Mouse (Mus musculus) heart, embryonic 14.5 days (tissue): ENCODE data around the gene Fam117a. TPM values are rescaled to one million over a fixed set of nuclear protein-coding genes. Genes with fewer than 3 reads are reported as not detected.

ENCODE experiments used
- ATAC-seq: fragments of 200-750 bp; cut with Nextera tagmentation; 2 replicates; pipeline ENCODE4 v1.8.0; 2017; ENCODE audit warnings: low read depth, moderate TSS enrichment; ENCODE audit not compliant: insufficient number of reproducible peaks, insufficient read depth, low FRiP score
- H3K27ac ChIP-seq, 2 experiments: fragments of 200-500 bp in 1 of 2; fragments of 300-500 bp in 1 of 2; sonication (generic) in 1 of 2; replicated peaks in 1 of 2; 2 replicates each; pipeline ENCODE4 v1.5.1; 2012 to 2014; ENCODE audit warnings: low read depth in 2 of 2, low read length in 2 of 2, control low read depth in 1 of 2, mild to moderate bottlenecking in 1 of 2, mixed read lengths in 1 of 2; ENCODE audit not compliant: control insufficient read depth in 1 of 2, insufficient read depth in 1 of 2
- H3K27me3 ChIP-seq: fragments of 300-500 bp; sonication (generic); 2 replicates; pipeline ENCODE4 v1.6.1; 2014; ENCODE audit warnings: mild to moderate bottlenecking, low read length, control low read depth; ENCODE audit not compliant: control insufficient read depth, insufficient read depth
- H3K36me3 ChIP-seq: fragments of 300-500 bp; sonication (generic); 2 replicates; pipeline ENCODE4 v1.6.1; 2014; ENCODE audit warnings: mild to moderate bottlenecking, control low read depth, low read length, mixed read lengths; ENCODE audit not compliant: control insufficient read depth, insufficient read depth
- H3K4me1 ChIP-seq, 2 experiments: fragments of 200-500 bp in 1 of 2; fragments of 300-500 bp in 1 of 2; sonication (generic) in 1 of 2; 2 replicates each; pipeline ENCODE4 v1.6.1; 2012 to 2014; ENCODE audit warnings: low read length in 2 of 2, control low read depth in 1 of 2, mixed read lengths in 1 of 2; ENCODE audit not compliant: control insufficient read depth in 2 of 2, insufficient read depth in 2 of 2
- H3K4me2 ChIP-seq: fragments of 300-500 bp; sonication (generic); 2 replicates; pipeline ENCODE4 v1.6.1; 2014; ENCODE audit warnings: mild to moderate bottlenecking, low read length
- H3K4me3 ChIP-seq, 2 experiments: fragments of 200-500 bp in 1 of 2; fragments of 300-500 bp in 1 of 2; sonication (generic) in 1 of 2; 2 replicates each; pipeline ENCODE4 v1.5.1; 2012 to 2014; ENCODE audit warnings: low read length in 2 of 2, mild to moderate bottlenecking in 2 of 2, control low read depth in 1 of 2, low read depth in 1 of 2, moderate library complexity in 1 of 2; ENCODE audit not compliant: control insufficient read depth in 1 of 2, insufficient read depth in 1 of 2
- H3K9ac ChIP-seq: fragments of 300-500 bp; sonication (generic); 2 replicates; pipeline ENCODE4 v1.6.1; 2014; ENCODE audit warnings: mild to moderate bottlenecking, low read length
- H3K9me3 ChIP-seq: fragments of 300-500 bp; sonication (generic); 2 replicates; pipeline ENCODE4 v1.6.1; 2016; ENCODE audit warnings: low read length, control low read depth; ENCODE audit not compliant: control insufficient read depth
- WGBS: fragments of 180-500 bp; shearing (Covaris S2); extraction: QIAGEN DNeasy Blood & Tissue Kit; methylation state at CpG from one replicate; pipeline ENCODE4 v1.1.7; 2014; 5-methylcytosine and 5-hydroxymethylcytosine counted together
- polyA plus RNA-seq: library from polyadenylated mRNA; unstranded; fragments of >200 nt; fragmentation: Nextera tagmentation; extraction: Ambion mirVana; gene quantifications from 2 replicates; pipeline ENCODE4 v1.2.1, GENCODE M21; 2014

The Fam117a gene
- polyA plus RNA-seq = 5.4 and 6.3 TPM in 2 replicates

- Histone ChIP-seq H3K4me2 (peak within 1 kb of the TSS; percentile 94), H3K9ac (peak within 1 kb of the TSS; percentile 83), H3K4me1 (peaks cover 0 to 13% of the 10 kb centered on the region in 2 experiments; a peak in 2 of 4 replicates), H3K36me3 (no peaks in the 10 kb centered on the region), H3K9me3 (no peaks in the 10 kb centered on the region), H3K4me3 (peak within 1 kb of the TSS; percentile 94), H3K27me3 (no peaks in the 10 kb centered on the region), H3K27ac (peak within 1 kb of the TSS in 1 of 2 experiments; percentile 48; a peak in 1 of 4 replicates)
- peak; percentile 94 for ATAC-seq
- under 1% methylated on average over 26 of the region's 27 CpGs for WGBS
Measured at GRCm38 (mm10) chr11:95336568-95337128, at the start of gene Fam117a. TSS of gene Fam117a (plus strand) at chr11:95337018.

- no peak overlapping the region for H3K4me2 ChIP-seq
- no peaks in the 10 kb centered on the region for H3K4me1 ChIP-seq
- no peaks in the 10 kb centered on the region for H3K9me3 ChIP-seq
- no peak overlapping the region for H3K9ac ChIP-seq
- no peaks in the 10 kb centered on the region for H3K27me3 ChIP-seq
- no peak for ATAC-seq
- H3K4me3 ChIP-seq = no peak overlapping the region
- peaks cover 84% of the 10 kb centered on the region for H3K36me3 ChIP-seq
- no peak overlapping the region for H3K27ac ChIP-seq
- 68% methylated on average over 4 of the region's 4 CpGs for WGBS
Measured at GRCm38 (mm10) chr11:95291998-95292397, 44.8 kb upstream of the Fam117a start.

- Histone ChIP-seq H3K27me3 (no peaks in the 10 kb centered on the region), H3K4me1 (no peaks in the 10 kb centered on the region), H3K27ac (no peak overlapping the region), H3K4me2 (no peak overlapping the region), H3K9me3 (no peaks in the 10 kb centered on the region), H3K4me3 (no peak overlapping the region), H3K36me3 (peaks cover 84% of the 10 kb centered on the region), H3K9ac (no peak overlapping the region)
- WGBS = 82% methylated on average over 8 of the region's 8 CpGs
- no peak for ATAC-seq
Measured at GRCm38 (mm10) chr11:95293017-95293624, 43.7 kb upstream of the Fam117a start.

GRCm38 (mm10) chr11:95295736-95296135 is 41.1 kb upstream of the Fam117a start:
- WGBS = 96% methylated on average over 12 of the region's 13 CpGs
- no peak overlapping the region for H3K27ac ChIP-seq
- no peaks in the 10 kb centered on the region for H3K9me3 ChIP-seq
- H3K4me2 ChIP-seq = no peak overlapping the region
- H3K4me1 ChIP-seq = no peaks in the 10 kb centered on the region
- H3K36me3 ChIP-seq = peaks cover 83% of the 10 kb centered on the region
- H3K4me3 ChIP-seq = no peak overlapping the region
- H3K9ac ChIP-seq = no peak overlapping the region
- no peak for ATAC-seq
- no peaks in the 10 kb centered on the region for H3K27me3 ChIP-seq

- Histone ChIP-seq H3K36me3 (peaks cover 83% of the 10 kb centered on the region), H3K4me3 (no peak overlapping the region), H3K9ac (no peak overlapping the region), H3K27me3 (no peaks in the 10 kb centered on the region), H3K9me3 (no peaks in the 10 kb centered on the region), H3K4me2 (no peak overlapping the region), H3K4me1 (no peaks in the 10 kb centered on the region), H3K27ac (no peak overlapping the region)
- ATAC-seq = no peak
- 16% methylated on average over 2 of the region's 2 CpGs for WGBS
Measured at GRCm38 (mm10) chr11:95298146-95298545, 38.7 kb upstream of the Fam117a start.

GRCm38 (mm10) chr11:95299886-95300285 is 36.9 kb upstream of the Fam117a start:
- Histone ChIP-seq H3K27ac (no peak overlapping the region), H3K9ac (no peak overlapping the region), H3K4me1 (peaks cover 0 to 4% of the 10 kb centered on the region in 2 experiments; a peak in 1 of 4 replicates), H3K9me3 (no peaks in the 10 kb centered on the region), H3K36me3 (peaks cover 78% of the 10 kb centered on the region), H3K4me2 (no peak overlapping the region), H3K4me3 (no peak overlapping the region), H3K27me3 (no peaks in the 10 kb centered on the region)
- ATAC-seq = no peak
- WGBS = 79% methylated on average over 12 of the region's 12 CpGs

- Histone ChIP-seq H3K4me3 (no peak overlapping the region), H3K9ac (no peak overlapping the region), H3K36me3 (peaks cover 90% of the 10 kb centered on the region), H3K4me1 (peaks cover 0 to 4% of the 10 kb centered on the region in 2 experiments; a peak in 1 of 4 replicates), H3K27me3 (no peaks in the 10 kb centered on the region), H3K27ac (no peak overlapping the region), H3K4me2 (no peak overlapping the region), H3K9me3 (no peaks in the 10 kb centered on the region)
- 96% methylated on average over 3 of the region's 3 CpGs for WGBS
- ATAC-seq = no peak
Measured at GRCm38 (mm10) chr11:95301772-95302171, 35.0 kb upstream of the Fam117a start.
